Mouse (Mus musculus) cerebellum, postnatal 4 days (tissue): Measurements from ENCODE around the gene Flot1.
A peak's percentile ranks its signal among the peaks of the same experiment; 100 is the strongest.

Source experiments
- DNase-seq, 2 experiments: peaks; one replicate each; pipeline ENCODE4 v3.0.0; 2022; ENCODE audit warnings: low spot score in 2 of 2, mixed read lengths in 1 of 2

Flot1 gene

GRCm38 (mm10) chr17:35866911-35867890, 44.2 kb downstream of the Flot1 start:
- DNase-seq, result no peak

DNA sequence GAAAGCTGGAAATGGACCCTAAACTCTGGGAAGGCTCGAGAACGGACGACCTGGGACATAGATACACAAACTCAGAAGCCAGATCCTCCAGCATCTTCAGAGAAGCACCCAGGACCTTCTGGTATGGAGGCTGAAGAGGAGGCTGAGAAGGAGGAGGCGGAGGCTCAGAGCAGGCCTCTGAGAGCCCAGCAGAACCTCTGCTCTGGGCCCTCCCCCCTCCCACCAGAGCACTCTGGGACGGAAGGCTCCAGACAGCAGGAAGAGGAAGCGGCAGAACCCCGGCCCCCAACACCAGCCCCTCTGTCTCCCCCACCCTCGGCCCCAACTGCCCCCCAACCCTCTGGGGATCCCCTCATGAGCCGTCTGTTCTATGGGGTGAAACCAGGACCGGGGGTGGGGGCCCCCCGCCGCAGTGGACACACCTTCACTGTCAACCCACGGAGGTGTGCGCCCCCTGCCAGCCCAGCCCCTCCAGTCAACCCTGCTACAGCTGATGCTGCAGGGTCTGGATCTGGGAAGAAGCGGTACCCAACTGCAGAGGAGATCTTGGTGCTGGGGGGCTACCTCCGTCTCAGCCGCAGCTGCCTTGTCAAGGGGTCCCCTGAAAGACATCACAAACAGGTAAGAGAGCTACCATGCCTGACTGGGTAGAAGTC, 45.3 kb downstream of the Flot1 start:
- DNase-seq, result no peak

DNA sequence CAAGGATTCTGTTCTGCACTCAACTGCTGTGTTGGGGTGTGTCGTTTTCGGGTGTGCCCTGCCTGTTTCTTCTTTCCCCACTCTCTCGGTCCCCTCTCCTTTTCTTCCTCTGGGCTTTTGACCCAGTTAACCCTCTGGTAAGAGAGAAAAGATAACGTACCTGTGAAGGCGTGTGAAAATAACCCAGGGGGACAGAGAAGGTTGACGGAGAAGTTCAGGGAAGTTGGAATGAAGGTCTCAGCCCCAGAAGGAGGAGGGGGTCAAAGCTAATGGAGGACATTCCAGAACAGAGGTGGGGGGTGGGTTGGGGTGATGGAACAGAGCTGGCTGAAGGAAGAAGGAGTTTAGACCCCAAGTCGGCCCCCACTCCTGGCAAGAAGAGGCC, 45.9 kb downstream of the Flot1 start:
- no peak for DNase-seq

GRCm38 (mm10) chr17:35869346-35870067, 46.5 kb downstream of the Flot1 start:
- DNase-seq, result no peak

- no peak for DNase-seq
Measured at GRCm38 (mm10) chr17:35870151-35870883, 47.3 kb downstream of the Flot1 start.

DNA sequence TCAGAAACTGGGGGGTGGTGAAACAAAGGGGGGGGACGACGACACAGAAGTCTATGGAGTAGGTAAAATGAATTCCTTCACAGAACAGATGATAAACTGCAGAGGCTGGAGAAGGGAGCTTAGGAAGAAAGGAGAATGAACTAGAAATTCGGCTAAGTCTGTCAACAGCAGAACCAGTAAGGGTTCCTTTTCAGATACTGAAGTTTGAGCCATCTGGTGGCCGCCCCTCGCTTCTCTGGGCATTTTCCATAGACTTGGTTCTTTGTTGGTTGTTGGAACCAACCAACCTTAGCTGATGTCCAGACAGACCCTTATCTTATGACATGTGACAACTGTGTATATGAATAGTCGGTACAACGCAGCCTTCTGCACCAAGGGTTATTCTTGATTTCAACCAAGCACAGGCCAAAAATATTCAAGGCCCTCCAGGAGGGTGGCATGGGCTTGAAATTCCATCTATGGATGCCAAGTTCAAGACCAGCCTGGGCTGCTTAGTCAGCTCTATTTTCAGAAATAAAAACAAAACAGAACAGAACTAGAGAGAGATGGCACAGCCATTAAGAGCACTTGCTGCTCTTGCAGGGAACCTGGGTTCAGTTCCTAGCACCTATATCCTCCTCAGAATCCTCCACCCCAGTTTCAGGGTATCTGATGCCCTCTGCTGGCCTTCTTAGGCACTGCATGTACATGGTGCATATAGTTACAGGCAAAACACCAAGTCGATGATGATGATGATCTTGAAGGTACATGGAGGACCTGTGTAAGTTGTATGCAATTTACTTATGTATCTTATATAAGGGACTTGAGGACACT, 48.1 kb downstream of the Flot1 start:
- peak in 1 of 2 experiments; percentile 38 for DNase-seq

- DNase-seq, result peak; percentile 89
Measured at GRCm38 (mm10) chr17:35873774-35874519, 50.9 kb downstream of the Flot1 start.

- no peak for DNase-seq
Measured at GRCm38 (mm10) chr17:35874721-35875120, 51.7 kb downstream of the Flot1 start.

- peak; percentile 87 to 96 for DNase-seq
Measured at GRCm38 (mm10) chr17:35879245-35880057, 56.4 kb downstream of the Flot1 start, which contains the start of gene Dhx16. Dhx16 (plus strand) TSS chr17:35879819.
